Mouse (Mus musculus): ENCODE results near the gene Gja5. TPM values are rescaled to one million over a fixed set of nuclear protein-coding genes. Genes with fewer than 3 reads are reported as not detected.
A peak's percentile ranks its signal among the peaks of the same experiment; 100 is the strongest.

The Gja5 gene
- not detected in 2 replicates for total RNA-seq (2014; fragmentation: Nextera tagmentation)
- not detected in 2 replicates for total RNA-seq (2017)

- ATAC-seq (replicated peaks; ENCODE audit: low FRiP score, low TSS enrichment, poor library complexity, severe bottlenecking): 0 out of 2 replicates have a peak, but pooled peaks have one; percentile 5
Measured at GRCm38 (mm10) chr3:96904393-96904792, at the start of gene Gja5. Gene Gja5 (plus strand): TSS chr3:96904693.

- ATAC-seq (replicated peaks; ENCODE audit: low FRiP score, low TSS enrichment, poor library complexity, severe bottlenecking): no peak
Measured at GRCm38 (mm10) chr3:96855833-96856232, 48.7 kb upstream of the Gja5 start.

- ATAC-seq (replicated peaks; ENCODE audit: low FRiP score, low TSS enrichment, poor library complexity, severe bottlenecking): no peak
Measured at GRCm38 (mm10) chr3:96860498-96860897, 44.0 kb upstream of the Gja5 start.

GRCm38 (mm10) chr3:96867863-96868262 lies 36.6 kb upstream of the Gja5 start:
- ATAC-seq (replicated peaks; ENCODE audit: low FRiP score, low TSS enrichment, poor library complexity, severe bottlenecking): 0 out of 2 replicates have a peak, but pooled peaks have one; percentile 30

GRCm38 (mm10) chr3:96868566-96868965 lies 35.9 kb upstream of the Gja5 start:
- no peak for ATAC-seq (replicated peaks; ENCODE audit: low FRiP score, low TSS enrichment, poor library complexity, severe bottlenecking)

GRCm38 (mm10) chr3:96869091-96869490 lies 35.4 kb upstream of the Gja5 start:
- no peak for ATAC-seq (replicated peaks; ENCODE audit: low FRiP score, low TSS enrichment, poor library complexity, severe bottlenecking)

GRCm38 (mm10) chr3:96870270-96870669 lies 34.2 kb upstream of the Gja5 start:
- ATAC-seq (replicated peaks; ENCODE audit: low FRiP score, low TSS enrichment, poor library complexity, severe bottlenecking): no peak

- no peak for ATAC-seq (replicated peaks; ENCODE audit: low FRiP score, low TSS enrichment, poor library complexity, severe bottlenecking)
Measured at GRCm38 (mm10) chr3:96871070-96871469, 33.4 kb upstream of the Gja5 start.

GRCm38 (mm10) chr3:96872501-96872900 lies 32.0 kb upstream of the Gja5 start:
- no peak for ATAC-seq (replicated peaks; ENCODE audit: low FRiP score, low TSS enrichment, poor library complexity, severe bottlenecking)

GRCm38 (mm10) chr3:96874808-96875571 lies 29.5 kb upstream of the Gja5 start:
- no peak for ATAC-seq (replicated peaks; ENCODE audit: low FRiP score, low TSS enrichment, poor library complexity, severe bottlenecking)

- no peak for ATAC-seq (replicated peaks; ENCODE audit: low FRiP score, low TSS enrichment, poor library complexity, severe bottlenecking)
Measured at GRCm38 (mm10) chr3:96879536-96879935, 25.0 kb upstream of the Gja5 start.

GRCm38 (mm10) chr3:96880385-96880784 lies 24.1 kb upstream of the Gja5 start:
- ATAC-seq (replicated peaks; ENCODE audit: low FRiP score, low TSS enrichment, poor library complexity, severe bottlenecking): no peak

- ATAC-seq (replicated peaks; ENCODE audit: low FRiP score, low TSS enrichment, poor library complexity, severe bottlenecking): no peak
Measured at GRCm38 (mm10) chr3:96881557-96881956, 22.9 kb upstream of the Gja5 start.

- ATAC-seq (replicated peaks; ENCODE audit: low FRiP score, low TSS enrichment, poor library complexity, severe bottlenecking): no peak
Measured at GRCm38 (mm10) chr3:96882061-96882849, 22.2 kb upstream of the Gja5 start.

GRCm38 (mm10) chr3:96883690-96884089 lies 20.8 kb upstream of the Gja5 start:
- no peak for ATAC-seq (replicated peaks; ENCODE audit: low FRiP score, low TSS enrichment, poor library complexity, severe bottlenecking)

GRCm38 (mm10) chr3:96902336-96902999 lies 2.0 kb upstream of the Gja5 start:
- no peak for ATAC-seq (replicated peaks; ENCODE audit: low FRiP score, low TSS enrichment, poor library complexity, severe bottlenecking)

- ATAC-seq (replicated peaks; ENCODE audit: low FRiP score, low TSS enrichment, poor library complexity, severe bottlenecking): peak; percentile 96
Measured at GRCm38 (mm10) chr3:96904851-96905541, 503 bp downstream of the Gja5 start, which contains the start of gene Gpr89. Gene Gpr89 (minus strand): TSS chr3:96905346.

- no peak for ATAC-seq (replicated peaks; ENCODE audit: low FRiP score, low TSS enrichment, poor library complexity, severe bottlenecking)
Measured at GRCm38 (mm10) chr3:96905592-96905991, 1.1 kb downstream of the Gja5 start.

- no peak for ATAC-seq (replicated peaks; ENCODE audit: low FRiP score, low TSS enrichment, poor library complexity, severe bottlenecking)
Measured at GRCm38 (mm10) chr3:96920991-96921390, 16.5 kb downstream of the Gja5 start.

All from megakaryocyte-erythroid progenitor cell, adult 5-6 weeks (primary cell).